Mouse (Mus musculus) splenic B cell, adult 2 months (primary cell): Measurements from ENCODE around the gene Camk2b.

Experiments
- DNase-seq: peaks from one replicate; pipeline ENCODE4 v3.0.0-alpha.2; 2011; ENCODE audit warnings: low read depth, low spot score
- H3K27me3 ChIP-seq: 2 replicates; pipeline ENCODE4 v1.6.1; 2012; ENCODE audit warnings: mild to moderate bottlenecking, low read length, moderate library complexity, mixed read lengths; ENCODE audit not compliant: control insufficient read depth, poor library complexity, insufficient read depth, severe bottlenecking
- H3K36me3 ChIP-seq: 2 replicates; pipeline ENCODE4 v1.6.1; 2012; ENCODE audit warnings: mild to moderate bottlenecking, low read length, moderate library complexity, mixed read lengths; ENCODE audit not compliant: control insufficient read depth, poor library complexity, insufficient read depth, severe bottlenecking

The Camk2b gene

GRCm38 (mm10) chr11:6033801-6034200 is 32.4 kb downstream of the Camk2b start:
- DNase-seq: no peak
- Histone ChIP-seq H3K27me3 (no peaks in the 10 kb centered on the region), H3K36me3 (no peaks in the 10 kb centered on the region)

- no peaks in the 10 kb centered on the region for H3K27me3 ChIP-seq
- peak; percentile 87 for DNase-seq
- H3K36me3 ChIP-seq: no peaks in the 10 kb centered on the region
Observed at GRCm38 (mm10) chr11:6033147-6033546, 33.0 kb downstream of the Camk2b start.

- no peaks in the 10 kb centered on the region for H3K27me3 ChIP-seq
- no peaks in the 10 kb centered on the region for H3K36me3 ChIP-seq
- DNase-seq: no peak
Observed at GRCm38 (mm10) chr11:6030650-6031049, 35.5 kb downstream of the Camk2b start.

- DNase-seq: no peak
- H3K27me3 ChIP-seq: no peaks in the 10 kb centered on the region
- no peaks in the 10 kb centered on the region for H3K36me3 ChIP-seq
Observed at GRCm38 (mm10) chr11:6029790-6030189, 36.4 kb downstream of the Camk2b start.

GRCm38 (mm10) chr11:6028911-6029310 is 37.3 kb downstream of the Camk2b start:
- no peaks in the 10 kb centered on the region for H3K27me3 ChIP-seq
- DNase-seq: no peak
- H3K36me3 ChIP-seq: no peaks in the 10 kb centered on the region

GRCm38 (mm10) chr11:6026361-6026760 is 39.8 kb downstream of the Camk2b start:
- peak; percentile 81 for DNase-seq
- no peaks in the 10 kb centered on the region for H3K36me3 ChIP-seq
- no peaks in the 10 kb centered on the region for H3K27me3 ChIP-seq

- no peaks in the 10 kb centered on the region for H3K27me3 ChIP-seq
- no peak for DNase-seq
- no peaks in the 10 kb centered on the region for H3K36me3 ChIP-seq
Observed at GRCm38 (mm10) chr11:6024923-6025652, 41.1 kb downstream of the Camk2b start.

- Histone ChIP-seq H3K36me3 (no peaks in the 10 kb centered on the region), H3K27me3 (no peaks in the 10 kb centered on the region)
Observed at GRCm38 (mm10) chr11:6020897-6021839, 45.0 kb downstream of the Camk2b start.

GRCm38 (mm10) chr11:6020360-6020759 is 45.8 kb downstream of the Camk2b start:
- H3K36me3 ChIP-seq: no peaks in the 10 kb centered on the region
- no peaks in the 10 kb centered on the region for H3K27me3 ChIP-seq
- DNase-seq: no peak

More at GRCm38 (mm10) chr11:6020897-6021839, 45.0 kb downstream of the Camk2b start:
- peak; percentile 37 for DNase-seq

- peak; percentile 59 for DNase-seq
Observed at GRCm38 (mm10) chr11:6018218-6019010, 47.7 kb downstream of the Camk2b start.

GRCm38 (mm10) chr11:6017484-6018140 is 48.5 kb downstream of the Camk2b start:
- Histone ChIP-seq H3K27me3 (0 out of 2 replicates have a peak, but pooled peaks cover 2% of the 10 kb centered on the region), H3K36me3 (peaks cover 1% of the 10 kb centered on the region; the same call in 1 of the 2 replicates)
- DNase-seq: peak; percentile 39

More at GRCm38 (mm10) chr11:6018218-6019010, 47.7 kb downstream of the Camk2b start:
- H3K27me3 ChIP-seq: 0 out of 2 replicates have a peak, but pooled peaks cover under 1% of the 10 kb centered on the region
- H3K36me3 ChIP-seq: peaks cover 1% of the 10 kb centered on the region; the same call in 1 of the 2 replicates

GRCm38 (mm10) chr11:6016797-6017395 is 49.3 kb downstream of the Camk2b start:
- no peak for DNase-seq
- H3K27me3 ChIP-seq: 0 out of 2 replicates have a peak, but pooled peaks cover 2% of the 10 kb centered on the region
- H3K36me3 ChIP-seq: peaks cover 1% of the 10 kb centered on the region; the same call in 1 of the 2 replicates

GRCm38 (mm10) chr11:6016368-6016767 is 49.8 kb downstream of the Camk2b start:
- DNase-seq: peak; percentile 56
- Histone ChIP-seq H3K36me3 (peaks cover 4% of the 10 kb centered on the region), H3K27me3 (0 out of 2 replicates have a peak, but pooled peaks cover 2% of the 10 kb centered on the region)
